Mouse (Mus musculus) lung, embryonic 14.5 days (tissue): ENCODE measurements around the gene Vmn1r3. TPM values are rescaled to one million over a fixed set of nuclear protein-coding genes. Genes with fewer than 3 reads are reported as not detected.
"Not testable (repeated sequence)": the region's sequence is repeated elsewhere in the genome, so short reads cannot be mapped to it uniquely, and the experiment has no call there.

Experiments
- ATAC-seq: fragments of 200-750 bp; cut with Nextera tagmentation; 2 replicates; pipeline ENCODE4 v1.8.0; 2017; ENCODE audit warnings: mild to moderate bottlenecking, moderate TSS enrichment, moderate library complexity; ENCODE audit not compliant: insufficient read depth
- DNase-seq: peaks from one replicate; pipeline ENCODE4 v3.0.0-alpha.2; 2015
- H3K27ac ChIP-seq: fragments of 300-500 bp; sonication (generic); 2 replicates; pipeline ENCODE4 v1.5.1; 2014; ENCODE audit warnings: low read depth, mild to moderate bottlenecking, moderate library complexity
- H3K27me3 ChIP-seq: fragments of 300-500 bp; sonication (generic); 2 replicates; pipeline ENCODE4 v1.6.1; 2014; ENCODE audit warnings: low read length, control low read depth; ENCODE audit not compliant: insufficient read depth
- H3K36me3 ChIP-seq: fragments of 300-500 bp; sonication (generic); 2 replicates; pipeline ENCODE4 v1.6.1; 2014; ENCODE audit warnings: control low read depth; ENCODE audit not compliant: insufficient read depth
- H3K4me1 ChIP-seq: fragments of 300-500 bp; sonication (generic); 2 replicates; pipeline ENCODE4 v1.6.1; 2014; ENCODE audit warnings: antibody characterized with exemption, control low read depth; ENCODE audit not compliant: insufficient read depth
- H3K4me2 ChIP-seq: fragments of 300-500 bp; sonication (generic); 2 replicates; pipeline ENCODE4 v1.6.1; 2014; ENCODE audit warnings: mild to moderate bottlenecking
- H3K4me3 ChIP-seq: fragments of 300-500 bp; sonication (generic); 2 replicates; pipeline ENCODE4 v1.5.1; 2014; ENCODE audit warnings: low read depth, low read length
- H3K9ac ChIP-seq: fragments of 300-500 bp; sonication (generic); 2 replicates; pipeline ENCODE4 v1.6.1; 2014
- H3K9me3 ChIP-seq: fragments of 300-500 bp; sonication (generic); 2 replicates; pipeline ENCODE4 v1.6.1; 2016; ENCODE audit warnings: low read depth, low read length, control low read depth
- CTCF ChIP-seq: IDR thresholded peaks from 2 replicates; pipeline ENCODE4 v1.5.1; 2016; ENCODE audit warnings: antibody characterized with exemption, low read depth
- WGBS: fragments of 180-500 bp; shearing (Covaris S2); extraction: QIAGEN DNeasy Blood & Tissue Kit; methylation state at CpG from one replicate; pipeline ENCODE4 v1.1.7; 2014; 5-methylcytosine and 5-hydroxymethylcytosine counted together
- polyA plus RNA-seq: library from polyadenylated mRNA; unstranded; fragments of >200 nt; fragmentation: Nextera tagmentation; extraction: Ambion mirVana; gene quantifications from 2 replicates; pipeline ENCODE4 v1.2.1, GENCODE M21; 2014

Gene Vmn1r3
- polyA plus RNA-seq, 1 experiment from 2014 or later, result not detected

- Histone ChIP-seq H3K4me3 (no peak overlapping the region), H3K27me3 (no peaks in the 10 kb centered on the region), H3K4me1 (no peaks in the 10 kb centered on the region), H3K36me3 (no peaks in the 10 kb centered on the region), H3K27ac (no peak overlapping the region), H3K4me2 (no peak overlapping the region), H3K9ac (no peak overlapping the region), H3K9me3 (peaks cover 4% of the 10 kb centered on the region; the same call in 1 of the 2 replicates)
- no peak for TF ChIP-seq CTCF
- WGBS, result 93% methylated on average over 4 of the region's 4 CpGs
- ATAC-seq, result no peak
- DNase-seq, result no peak
Observed at GRCm38 (mm10) chr4:3165046-3165445, 20.1 kb downstream of the Vmn1r3 start.

- not testable (repeated sequence) for H3K4me1 ChIP-seq, H3K27me3 ChIP-seq, H3K27ac ChIP-seq, H3K36me3 ChIP-seq, H3K9ac ChIP-seq, H3K4me3 ChIP-seq, ATAC-seq, DNase-seq, H3K9me3 ChIP-seq, H3K4me2 ChIP-seq
Observed at GRCm38 (mm10) chr4:3164429-3164828, 20.7 kb downstream of the Vmn1r3 start.

- 64% methylated on average over 2 of the region's 2 CpGs for WGBS
- not testable (repeated sequence) for H3K27ac ChIP-seq, H3K9me3 ChIP-seq, H3K9ac ChIP-seq, DNase-seq, H3K4me1 ChIP-seq, H3K4me2 ChIP-seq, H3K4me3 ChIP-seq, H3K36me3 ChIP-seq, ATAC-seq, H3K27me3 ChIP-seq
Observed at GRCm38 (mm10) chr4:3153320-3153719, 31.8 kb downstream of the Vmn1r3 start.

- not testable (repeated sequence) for H3K4me1 ChIP-seq, H3K27me3 ChIP-seq, H3K9ac ChIP-seq, H3K27ac ChIP-seq, H3K9me3 ChIP-seq, ATAC-seq, DNase-seq, H3K4me3 ChIP-seq, H3K4me2 ChIP-seq, H3K36me3 ChIP-seq
- WGBS, result no CpG with 5 or more reads among the region's 3 CpGs
Observed at GRCm38 (mm10) chr4:3147926-3148325, 37.2 kb downstream of the Vmn1r3 start.

Other genes with a start within 250 kb of the Vmn1r3 start
- not detected in 2 replicates for gene Vmn1r2, start 18.0 kb downstream of the Vmn1r3 start, polyA plus RNA-seq